Mouse (Mus musculus): ENCODE results near the gene Frk.

The Frk gene

DNA sequence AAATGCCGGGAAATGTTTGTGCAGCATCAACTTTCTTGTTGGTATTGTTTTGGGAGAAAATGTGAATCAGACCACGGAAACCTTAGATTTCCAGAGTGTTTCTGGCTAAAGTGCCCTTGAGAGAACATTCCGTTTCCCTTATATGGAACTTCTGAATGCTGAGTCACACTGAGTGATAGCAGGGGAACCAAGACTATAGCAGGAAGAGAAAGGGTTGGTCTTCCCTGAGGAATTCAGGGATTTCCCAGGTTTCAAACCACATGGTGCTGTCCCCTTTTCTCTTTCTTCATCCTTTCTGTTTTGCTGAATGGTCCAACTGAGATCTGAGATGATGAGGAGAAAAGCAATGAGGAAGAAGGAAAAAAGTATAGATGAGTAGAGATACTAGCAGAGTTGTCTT, 135.3 kb downstream of the Frk start:
- DNase-seq: no peak

DNA sequence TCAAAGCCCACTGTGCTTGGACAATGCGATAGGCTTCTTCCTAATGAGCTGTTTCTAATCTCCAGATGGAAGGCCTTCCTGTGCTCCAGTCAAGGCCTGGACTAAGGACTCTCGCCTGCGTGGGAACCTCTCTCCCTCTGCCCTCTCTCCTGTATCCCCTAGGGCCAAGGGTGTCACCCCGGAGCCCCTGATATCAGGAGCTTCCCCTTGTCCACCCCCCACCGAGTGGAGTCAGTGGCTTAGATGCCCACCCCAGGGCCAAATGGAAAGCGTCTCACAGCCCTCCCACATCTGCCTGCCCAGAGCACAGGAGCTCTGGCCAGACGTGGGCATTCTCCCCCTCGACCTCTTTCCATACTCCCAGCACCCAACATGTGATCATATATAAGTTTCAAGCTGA, 137.3 kb downstream of the Frk start:
- peak in 1 of 2 experiments; percentile 2 for DNase-seq

DNA sequence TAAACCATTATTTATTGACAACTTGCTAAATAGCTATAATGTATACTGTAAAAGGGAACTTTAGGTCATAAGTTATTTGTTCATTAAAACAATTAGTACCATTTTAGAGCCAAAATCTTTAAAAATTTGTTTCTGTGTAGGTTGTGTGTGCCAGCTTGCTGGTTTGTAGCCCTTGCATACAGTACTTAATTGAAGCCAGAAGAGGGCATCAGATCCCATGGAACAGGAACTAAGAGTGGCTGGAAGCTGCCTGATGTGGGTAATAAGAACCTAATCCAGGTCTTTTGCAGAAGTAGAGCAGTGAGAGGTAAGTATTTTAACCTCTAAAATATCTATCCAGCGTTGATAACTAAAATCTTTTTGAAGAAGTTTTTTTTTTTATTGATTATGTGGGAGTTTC, 155.0 kb downstream of the Frk start:
- DNase-seq: no peak
